Mouse (Mus musculus): ENCODE results near the gene Ptchd1.

Ptchd1 gene

DNA sequence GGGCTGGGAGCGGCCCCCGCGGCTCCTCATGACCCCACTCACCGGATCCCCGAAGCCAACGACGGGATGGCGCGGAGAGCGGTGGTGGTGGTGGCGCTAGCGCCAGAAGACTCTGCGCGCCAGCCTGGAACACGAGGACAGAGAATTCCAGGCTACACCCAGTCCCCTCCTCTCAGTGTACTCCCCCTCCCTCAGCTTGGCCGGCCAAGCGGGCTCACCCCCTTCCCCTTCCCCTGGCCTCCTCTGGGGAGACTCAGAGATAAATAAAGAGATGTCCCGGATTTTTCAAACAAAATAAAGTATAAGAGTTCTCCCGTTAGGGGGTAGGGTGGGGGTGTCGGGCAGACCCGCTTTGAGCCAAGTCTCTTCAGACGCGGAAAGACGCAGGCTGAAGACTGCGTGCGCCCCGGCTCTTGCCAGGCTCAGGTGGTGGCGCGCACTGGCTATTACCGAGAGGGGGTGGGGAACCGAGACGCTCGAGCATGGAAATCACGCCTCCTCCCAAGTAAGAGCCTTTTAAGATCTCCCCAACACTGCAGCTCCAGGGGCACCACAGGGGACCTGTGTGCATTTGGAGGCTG is at the start of gene Ptchd1:
Gene Ptchd1 (minus strand): TSS at position 114 of the 581 bp plus-strand sequence.
- no peak for DNase-seq (ENCODE audit: low read depth, low spot score)

DNA sequence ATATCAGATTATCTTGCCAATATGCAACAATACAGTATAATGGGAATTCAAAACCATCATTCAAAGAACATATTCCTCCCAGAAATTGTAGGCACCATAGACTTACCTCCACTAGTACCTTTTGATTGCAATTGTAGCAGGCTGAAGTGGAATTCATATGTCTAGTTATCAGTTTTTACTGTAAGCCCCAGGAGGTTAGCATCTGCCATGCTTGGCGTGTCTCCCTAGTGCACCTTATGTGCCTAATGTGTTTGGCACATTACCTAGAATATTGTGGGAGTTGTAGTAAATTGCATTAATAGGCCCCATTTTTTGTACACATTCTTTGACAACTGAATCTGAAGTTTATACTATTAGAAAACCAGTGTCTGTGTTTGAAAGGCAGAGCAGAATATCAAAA is 34.4 kb upstream of the Ptchd1 start:
- DNase-seq (ENCODE audit: low read depth, low spot score), result no peak

DNA sequence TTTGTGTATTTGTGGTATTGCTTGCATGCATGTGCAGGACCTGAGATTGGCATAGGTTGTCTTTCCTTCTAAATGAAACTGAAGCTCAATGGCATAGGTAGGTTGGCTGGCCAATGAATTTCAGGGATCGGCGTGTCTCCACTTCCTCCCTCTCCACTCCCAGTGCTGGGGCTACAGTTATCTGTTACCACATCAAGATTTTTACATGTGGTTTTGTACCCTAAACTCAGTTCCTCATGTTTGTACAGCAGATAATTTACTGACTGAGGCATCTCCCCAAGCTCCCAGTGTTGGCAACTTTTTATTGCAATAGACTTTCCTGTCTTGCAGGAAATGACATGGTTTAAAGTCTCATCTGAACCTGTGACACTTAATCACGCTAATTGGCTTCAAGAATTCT is 22.4 kb upstream of the Ptchd1 start:
- DNase-seq (ENCODE audit: low read depth, low spot score), result no peak

DNA sequence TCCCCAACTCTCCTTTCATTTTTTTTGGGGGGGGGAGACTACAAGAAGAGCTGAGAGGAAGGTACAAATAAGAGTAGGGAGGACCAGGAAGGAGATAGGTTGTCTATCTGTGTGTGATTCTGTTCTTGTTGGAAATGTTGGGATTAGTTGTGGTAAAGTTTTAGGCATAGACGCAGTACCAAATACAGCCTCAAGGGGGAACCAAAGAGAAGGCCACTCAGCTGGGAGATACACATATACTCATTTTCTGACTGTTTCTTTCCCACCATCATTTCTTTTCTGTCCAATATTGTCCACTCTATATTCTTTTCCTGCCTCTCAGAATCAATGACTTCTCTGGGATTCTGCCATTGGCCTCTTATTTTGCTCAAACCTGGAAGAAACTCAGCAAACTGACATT is 20.4 kb upstream of the Ptchd1 start:
- DNase-seq (ENCODE audit: low read depth, low spot score), result no peak

- no peak for DNase-seq (ENCODE audit: low read depth, low spot score)
These were observed 2.1 kb upstream of the Ptchd1 start for GRCm38 (mm10) chrX:155625671-155626196.

DNA sequence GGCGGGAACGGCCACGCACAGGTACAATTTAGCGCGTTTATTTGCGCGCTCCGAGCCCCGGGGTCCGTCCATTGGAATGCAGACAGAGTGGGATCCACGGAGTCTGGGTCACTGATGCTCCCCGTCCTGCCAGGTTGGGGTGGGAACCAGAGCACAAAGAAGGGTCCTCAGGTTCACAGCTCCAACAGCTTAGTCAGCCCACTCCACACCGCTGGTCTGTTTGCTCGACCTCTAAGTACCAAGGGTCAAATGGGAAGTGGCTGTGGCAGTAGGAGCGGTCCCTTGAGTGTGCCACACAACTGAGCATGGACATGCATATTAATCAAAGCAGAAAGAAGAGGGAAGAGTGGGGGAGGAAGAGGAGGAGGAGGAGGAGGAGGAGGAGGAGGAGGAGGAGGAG is 1.3 kb upstream of the Ptchd1 start:
- no peak for DNase-seq (ENCODE audit: low read depth, low spot score)

GRCm38 (mm10) chrX:155624341-155624841 is 777 bp upstream of the Ptchd1 start, which contains the start of gene Gm15155:
TSS of gene Gm15155 (plus strand) at chrX:155624741.
- DNase-seq (ENCODE audit: low read depth, low spot score), result no peak

- DNase-seq (ENCODE audit: low read depth, low spot score), result no peak
These were observed 534 bp downstream of the Ptchd1 start for GRCm38 (mm10) chrX:155622961-155623599.

DNA sequence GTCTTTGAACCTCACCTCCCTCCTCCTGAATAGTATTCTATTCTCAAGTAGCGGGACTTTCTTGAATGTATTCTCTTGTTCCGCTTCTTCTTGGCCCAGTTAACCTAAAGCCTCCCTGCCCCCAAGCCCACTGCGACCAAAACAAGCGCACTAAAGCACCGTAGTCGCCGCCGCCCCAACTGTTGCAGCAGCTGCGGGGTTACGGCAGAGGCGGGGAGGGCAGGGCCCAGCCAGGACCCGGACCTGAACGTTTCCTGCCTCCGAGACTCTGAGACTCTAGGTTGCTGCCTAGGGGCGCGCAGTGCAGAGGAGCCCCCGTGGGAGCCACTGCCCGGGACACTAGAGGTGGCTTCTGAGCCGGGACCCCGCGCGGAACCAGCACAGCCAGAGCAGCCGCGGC is 1.1 kb downstream of the Ptchd1 start:
- no peak for DNase-seq (ENCODE audit: low read depth, low spot score)

- DNase-seq (ENCODE audit: low read depth, low spot score), result no peak
These were observed 22.4 kb downstream of the Ptchd1 start for GRCm38 (mm10) chrX:155601196-155601595.

DNA sequence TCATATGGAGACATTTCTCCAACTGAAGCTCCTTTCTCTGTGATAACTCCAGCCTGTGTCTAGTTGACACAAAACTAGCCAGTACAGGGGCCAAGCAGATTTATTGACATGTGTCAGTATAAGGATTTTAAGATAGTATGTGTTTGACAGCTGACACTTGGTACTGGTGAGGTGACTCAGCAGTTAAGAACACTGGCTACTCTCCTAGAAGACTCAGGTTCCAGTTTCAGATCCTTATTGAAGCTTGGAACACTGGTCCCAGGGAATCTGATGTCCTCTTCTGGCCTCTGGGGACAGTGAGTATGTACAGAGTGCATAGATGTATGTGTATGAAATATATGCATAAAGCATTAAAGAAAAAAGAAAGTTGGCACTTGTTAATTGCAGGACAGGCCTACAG is 27.2 kb downstream of the Ptchd1 start:
- no peak for DNase-seq (ENCODE audit: low read depth, low spot score)

GRCm38 (mm10) chrX:155594685-155595084 is 28.9 kb downstream of the Ptchd1 start:
- DNase-seq (ENCODE audit: low read depth, low spot score), result no peak

DNA sequence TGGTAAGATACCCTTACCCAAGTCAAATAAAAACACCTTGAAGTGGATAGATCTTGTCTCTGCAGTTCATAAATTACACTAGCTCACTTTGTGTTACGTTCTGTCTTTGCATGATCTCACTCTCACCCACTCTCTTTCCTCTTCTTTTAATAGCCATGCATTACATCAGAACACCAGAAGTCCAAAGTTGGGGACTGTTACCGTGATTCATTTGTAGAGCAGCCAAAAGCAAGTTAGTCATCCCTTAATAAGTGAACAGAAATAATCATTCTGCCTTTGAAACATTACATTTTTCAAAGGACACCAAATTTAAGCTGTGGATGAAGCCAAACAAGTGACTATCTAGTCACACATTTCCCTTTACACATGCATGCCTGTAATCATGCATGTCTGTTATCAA is 31.1 kb downstream of the Ptchd1 start:
- DNase-seq (ENCODE audit: low read depth, low spot score), result no peak

DNA sequence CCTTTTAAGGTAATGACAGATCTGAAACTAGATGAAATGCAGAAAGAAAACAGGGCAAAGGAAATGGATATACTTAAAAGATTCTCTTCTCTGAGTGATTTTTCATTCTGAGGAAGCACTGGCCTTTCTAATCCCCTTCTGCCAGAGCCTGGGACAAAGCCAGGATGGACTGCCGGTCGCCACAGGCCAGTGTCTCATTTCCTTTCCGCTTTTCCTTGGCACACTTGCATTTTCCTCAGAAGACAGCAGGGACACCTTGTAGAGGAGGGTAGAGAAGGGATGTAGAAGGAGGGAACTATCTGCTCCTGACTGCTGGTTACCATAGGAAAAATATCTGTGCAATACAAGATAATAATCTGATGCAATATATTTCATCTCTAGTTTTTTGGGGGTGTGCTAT is 32.1 kb downstream of the Ptchd1 start:
- no peak for DNase-seq (ENCODE audit: low read depth, low spot score)

GRCm38 (mm10) chrX:155584586-155584985 is 39.0 kb downstream of the Ptchd1 start:
- DNase-seq (ENCODE audit: low read depth, low spot score), result no peak

DNA sequence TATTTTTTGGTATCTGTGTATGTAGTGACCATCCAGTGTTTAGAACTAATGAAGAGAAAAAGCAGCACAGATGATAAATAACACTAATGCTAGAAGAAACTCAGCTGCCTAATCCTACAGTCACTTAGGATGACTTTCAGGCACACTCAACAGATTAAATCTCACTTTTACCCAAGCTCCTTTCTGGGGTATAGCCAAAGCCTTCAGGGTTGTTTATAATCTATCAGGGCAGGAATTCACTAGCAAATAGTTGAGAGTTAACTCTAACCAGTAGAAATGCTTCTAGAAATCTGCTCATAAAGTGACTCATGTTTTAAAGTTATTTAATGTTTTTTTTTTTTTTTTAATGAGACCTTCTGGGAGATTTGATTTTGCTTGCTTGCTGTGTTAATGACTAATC is 43.8 kb downstream of the Ptchd1 start:
- no peak for DNase-seq (ENCODE audit: low read depth, low spot score)

DNA sequence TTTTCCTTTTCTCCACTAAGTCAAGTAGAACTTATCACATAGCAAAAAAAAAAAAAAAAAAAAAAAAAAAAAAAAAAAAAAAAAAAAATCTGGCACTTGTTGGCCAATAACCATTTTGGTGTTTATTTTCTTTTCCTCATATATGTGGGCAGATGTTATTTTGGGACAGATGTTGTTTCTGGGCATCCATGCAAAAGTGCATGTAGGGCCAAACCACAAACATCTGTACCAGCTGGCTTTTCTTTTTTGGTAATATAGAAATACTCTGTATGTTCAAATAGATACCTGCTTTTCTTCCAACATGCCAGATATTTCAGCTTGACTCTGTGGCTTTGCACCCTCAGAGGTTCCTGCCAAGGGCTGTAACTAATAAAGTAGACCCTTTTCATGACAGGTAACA is 51.2 kb downstream of the Ptchd1 start:
- no peak for DNase-seq (ENCODE audit: low read depth, low spot score)

- no peak for DNase-seq (ENCODE audit: low read depth, low spot score)
These were observed 79.8 kb downstream of the Ptchd1 start for GRCm38 (mm10) chrX:155543780-155544179.

Data from forelimb bud, embryonic 11.5 days (tissue).